Mouse (Mus musculus) retina, postnatal 1 day (tissue): ENCODE data around the gene Inf2.
A peak's percentile ranks its signal among the peaks of the same experiment; 100 is the strongest.

Experiments used
- DNase-seq: peaks from one replicate; pipeline ENCODE4 v3.0.0-alpha.2; 2012

Gene Inf2

DNA sequence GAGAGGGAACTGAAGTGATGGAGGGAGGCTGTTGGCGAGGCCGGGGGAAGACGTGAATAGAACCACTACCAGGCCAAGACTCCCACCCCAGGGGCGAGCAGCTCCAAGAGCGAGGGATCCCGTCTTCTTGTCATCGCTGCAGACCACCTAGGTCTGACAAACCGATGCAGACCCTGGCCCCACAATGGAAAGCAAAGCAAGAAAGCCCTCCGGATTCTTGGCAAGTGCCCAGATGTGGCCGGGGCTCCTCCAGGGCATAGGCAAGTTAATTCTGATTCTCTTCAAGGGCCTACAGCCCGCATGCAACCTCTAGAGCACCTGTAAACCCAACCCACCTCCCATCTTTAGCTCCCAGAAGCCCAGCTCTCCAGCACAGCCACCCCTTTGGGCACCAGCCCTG is 74.7 kb downstream of the Inf2 start:
- no peak for DNase-seq

- DNase-seq, result no peak
These were observed 75.1 kb downstream of the Inf2 start for GRCm38 (mm10) chr12:112663716-112664115.

- peak; percentile 41 for DNase-seq
These were observed 75.5 kb downstream of the Inf2 start for GRCm38 (mm10) chr12:112664124-112664523.

DNA sequence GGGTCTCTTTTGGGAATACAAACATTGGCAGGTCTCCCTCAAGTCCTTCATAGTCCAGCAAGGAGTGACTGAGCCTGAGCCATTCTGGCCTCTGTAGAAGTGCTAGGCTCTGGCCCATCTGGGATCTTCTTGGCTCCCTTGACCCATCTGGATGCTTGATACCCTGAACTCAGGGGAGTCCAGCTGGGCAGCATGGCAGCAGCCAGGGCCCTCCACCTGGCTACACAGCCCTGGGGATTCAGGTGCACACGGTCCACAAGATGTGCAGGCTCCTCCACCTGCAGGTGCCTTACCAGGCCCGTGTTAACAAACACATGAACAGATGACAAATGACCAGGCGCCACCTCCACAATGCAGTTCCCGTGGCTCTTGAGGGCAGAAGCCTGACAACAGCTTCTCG is 76.1 kb downstream of the Inf2 start:
- DNase-seq, result no peak
